Mouse (Mus musculus) heart, adult 9 months (tissue): Measurements from ENCODE around the gene Tnpo2.
"Not testable (repeated sequence)": the region's sequence is repeated elsewhere in the genome, so short reads cannot be mapped to it uniquely, and the experiment has no call there.

Experiments used
- DNase-seq, 2 experiments: peaks; one replicate each; pipeline ENCODE4 v3.0.0; 2022; ENCODE audit warnings: low spot score in 2 of 2

The Tnpo2 gene

GRCm38 (mm10) chr8:85073041-85073612 is 36.4 kb downstream of the Tnpo2 start:
- DNase-seq, result no peak

- DNase-seq, result no peak
Measured at GRCm38 (mm10) chr8:85074167-85074566, 37.5 kb downstream of the Tnpo2 start.

- DNase-seq, result no peak
Measured at GRCm38 (mm10) chr8:85074617-85075016, 37.9 kb downstream of the Tnpo2 start.

GRCm38 (mm10) chr8:85076001-85076400 is 39.3 kb downstream of the Tnpo2 start:
- no peak for DNase-seq

GRCm38 (mm10) chr8:85076993-85077392 is 40.3 kb downstream of the Tnpo2 start:
- DNase-seq, result peak; percentile 64 to 68

GRCm38 (mm10) chr8:85080214-85080531 is 43.5 kb downstream of the Tnpo2 start:
- DNase-seq, result no peak

- DNase-seq, result peak; percentile 28 to 63
Measured at GRCm38 (mm10) chr8:85080532-85081215, 44.0 kb downstream of the Tnpo2 start, which contains the start of gene Wdr83os. Wdr83os (plus strand) TSS chr8:85080740.

GRCm38 (mm10) chr8:85081216-85081555 is 44.5 kb downstream of the Tnpo2 start, which contains the start of gene Wdr83:
Wdr83 (minus strand) TSS chr8:85081306.
- DNase-seq, result peak in 1 of 2 experiments; percentile 57

- DNase-seq, result not testable (repeated sequence)
Measured at GRCm38 (mm10) chr8:85082169-85082568, 45.5 kb downstream of the Tnpo2 start.

GRCm38 (mm10) chr8:85083108-85083813 is 46.5 kb downstream of the Tnpo2 start, which contains the start of gene Man2b1:
Man2b1 (plus strand) TSS chr8:85083270.
- peak; percentile 92 to 94 for DNase-seq

- no peak for DNase-seq
Measured at GRCm38 (mm10) chr8:85084633-85085032, 47.9 kb downstream of the Tnpo2 start.

GRCm38 (mm10) chr8:85086238-85086637 is 49.5 kb downstream of the Tnpo2 start:
- DNase-seq, result no peak

GRCm38 (mm10) chr8:85088771-85089170 is 52.1 kb downstream of the Tnpo2 start:
- no peak for DNase-seq

GRCm38 (mm10) chr8:85090856-85091255 is 54.1 kb downstream of the Tnpo2 start:
- DNase-seq, result no peak

GRCm38 (mm10) chr8:85091526-85092090 is 54.9 kb downstream of the Tnpo2 start:
- no peak for DNase-seq

GRCm38 (mm10) chr8:85095051-85095450 is 58.3 kb downstream of the Tnpo2 start:
- no peak for DNase-seq

GRCm38 (mm10) chr8:85095566-85095965 is 58.9 kb downstream of the Tnpo2 start:
- DNase-seq, result no peak

GRCm38 (mm10) chr8:85096196-85096595 is 59.5 kb downstream of the Tnpo2 start:
- no peak for DNase-seq

- no peak for DNase-seq
Measured at GRCm38 (mm10) chr8:85096850-85097249, 60.1 kb downstream of the Tnpo2 start.

- DNase-seq, result no peak
Measured at GRCm38 (mm10) chr8:85100076-85100665, 63.5 kb downstream of the Tnpo2 start.
